Mouse (Mus musculus): Measurements from ENCODE around the gene Gm20388. TPM values are rescaled to one million over a fixed set of nuclear protein-coding genes. Genes with fewer than 3 reads are reported as not detected.

The Gm20388 gene
- polyA plus RNA-seq, 1 experiment, result 10.6 TPM

DNA sequence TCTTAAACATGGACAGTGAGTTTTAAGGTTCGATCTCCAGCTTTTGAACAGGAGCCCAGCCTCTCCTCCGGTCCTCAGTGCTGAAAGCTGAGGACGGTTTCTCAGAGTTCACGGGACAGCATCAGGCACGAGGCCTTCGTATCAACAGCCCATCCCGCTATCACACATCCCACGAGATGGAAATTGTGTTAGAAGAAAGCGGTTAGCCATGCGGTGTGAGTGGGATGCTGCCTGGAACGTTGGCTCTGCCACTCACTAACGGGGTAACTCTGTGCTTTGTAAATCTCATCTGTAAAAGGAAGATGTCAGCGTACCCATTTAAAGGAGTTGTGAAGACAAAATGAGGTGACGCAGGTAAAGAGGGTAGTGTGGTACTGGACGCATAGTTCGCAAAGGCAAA, 3796.5 kb downstream of the Gm20388 start:
- 90% methylated on average over 16 of the region's 16 CpGs for WGBS
- no peak overlapping the region for H3K4me3 ChIP-seq (replicated peaks; ENCODE audit: control insufficient read depth, low read depth, low read length)
- no peak overlapping the region for H3K27ac ChIP-seq (ENCODE audit: control insufficient read depth, insufficient read depth, low read depth, low read length, poor library complexity)
- no peaks in the 10 kb centered on the region for H3K4me1 ChIP-seq (ENCODE audit: control insufficient read depth, insufficient read depth, low read length)
- no peak for TF ChIP-seq CTCF (IDR thresholded peaks at IDR 0.05; ENCODE audit: control insufficient read depth, insufficient read depth, low read length)
- no peak for TF ChIP-seq POLR2A (IDR thresholded peaks at IDR 0.05; ENCODE audit: borderline replicate concordance, control insufficient read depth, low read depth, low read length)

DNA sequence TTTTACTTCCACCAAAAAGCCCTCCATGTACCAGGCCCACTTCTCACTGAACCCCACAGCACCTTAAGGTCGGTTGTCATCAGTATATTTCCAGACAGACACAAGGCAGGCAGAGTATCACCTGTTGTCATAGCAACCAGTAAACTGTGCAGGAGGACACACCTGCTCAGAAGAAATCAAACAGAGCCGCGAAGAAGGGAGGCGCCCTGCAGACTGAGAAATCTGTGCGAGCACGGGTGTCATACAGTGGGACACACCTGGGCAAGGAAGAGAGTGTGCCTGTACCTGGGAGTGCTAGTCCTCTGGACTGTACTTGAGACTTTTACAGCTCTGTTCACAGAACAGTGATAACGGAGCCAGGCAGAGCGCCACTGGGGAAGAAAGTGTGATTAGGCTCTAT, 3798.1 kb downstream of the Gm20388 start:
- WGBS, result 81% methylated on average over 8 of the region's 8 CpGs
- H3K4me1 ChIP-seq (ENCODE audit: control insufficient read depth, insufficient read depth, low read length), result no peaks in the 10 kb centered on the region
- no peak overlapping the region for H3K27ac ChIP-seq (ENCODE audit: control insufficient read depth, insufficient read depth, low read depth, low read length, poor library complexity)
- no peak for TF ChIP-seq POLR2A (IDR thresholded peaks at IDR 0.05; ENCODE audit: borderline replicate concordance, control insufficient read depth, low read depth, low read length)
- TF ChIP-seq CTCF (IDR thresholded peaks at IDR 0.05; ENCODE audit: control insufficient read depth, insufficient read depth, low read length), result no peak
- H3K4me3 ChIP-seq (replicated peaks; ENCODE audit: control insufficient read depth, low read depth, low read length), result no peak overlapping the region

GRCm38 (mm10) chr8:123710335-123710734, 3799.7 kb downstream of the Gm20388 start:
- no peak for TF ChIP-seq POLR2A (IDR thresholded peaks at IDR 0.05; ENCODE audit: borderline replicate concordance, control insufficient read depth, low read depth, low read length)
- no peak for TF ChIP-seq CTCF (IDR thresholded peaks at IDR 0.05; ENCODE audit: control insufficient read depth, insufficient read depth, low read length)
- no peaks in the 10 kb centered on the region for H3K4me1 ChIP-seq (ENCODE audit: control insufficient read depth, insufficient read depth, low read length)
- WGBS, result 75% methylated on average over 5 of the region's 5 CpGs
- no peak overlapping the region for H3K27ac ChIP-seq (ENCODE audit: control insufficient read depth, insufficient read depth, low read depth, low read length, poor library complexity)
- no peak overlapping the region for H3K4me3 ChIP-seq (replicated peaks; ENCODE audit: control insufficient read depth, low read depth, low read length)

DNA sequence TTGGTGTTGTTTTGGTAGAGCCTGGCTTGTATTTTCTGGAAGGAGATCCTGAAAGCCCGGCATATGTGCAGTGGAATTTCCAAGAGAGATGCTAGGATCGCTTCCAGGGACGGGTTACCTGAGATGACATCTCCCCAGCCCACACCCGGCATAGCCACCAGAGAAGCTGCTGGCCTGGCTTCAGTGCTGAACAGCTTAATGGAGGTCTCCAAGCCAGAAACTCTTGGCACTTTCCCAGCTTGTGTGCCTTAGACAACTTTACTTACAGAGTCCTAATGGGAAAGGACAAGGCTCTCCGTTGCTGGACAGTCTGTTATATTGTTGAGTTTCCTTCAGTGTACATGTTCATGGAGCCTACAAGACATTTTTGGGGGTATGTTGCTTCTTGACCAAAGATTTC, 3803.8 kb downstream of the Gm20388 start:
- 87% methylated on average over 5 of the region's 5 CpGs for WGBS
- TF ChIP-seq CTCF (IDR thresholded peaks at IDR 0.05; ENCODE audit: control insufficient read depth, insufficient read depth, low read length) (no peak), POLR2A (IDR thresholded peaks at IDR 0.05; ENCODE audit: borderline replicate concordance, control insufficient read depth, low read depth, low read length) (no peak)
- no peaks in the 10 kb centered on the region for H3K4me1 ChIP-seq (ENCODE audit: control insufficient read depth, insufficient read depth, low read length)

GRCm38 (mm10) chr8:123715916-123716592, 3805.4 kb downstream of the Gm20388 start:
- Histone ChIP-seq H3K4me1 (ENCODE audit: control insufficient read depth, insufficient read depth, low read length) (no peaks in the 10 kb centered on the region), H3K27ac (ENCODE audit: control insufficient read depth, insufficient read depth, low read depth, low read length, poor library complexity) (no peak overlapping the region), H3K4me3 (replicated peaks; ENCODE audit: control insufficient read depth, low read depth, low read length) (no peak overlapping the region)
- 74% methylated on average over 13 of the region's 13 CpGs for WGBS
- TF ChIP-seq POLR2A (IDR thresholded peaks at IDR 0.05; ENCODE audit: borderline replicate concordance, control insufficient read depth, low read depth, low read length) (no peak), CTCF (IDR thresholded peaks at IDR 0.05; ENCODE audit: control insufficient read depth, insufficient read depth, low read length) (no peak)

More for the DNA sequence above, 3803.8 kb downstream of the Gm20388 start:
- Histone ChIP-seq H3K4me3 (replicated peaks; ENCODE audit: control insufficient read depth, low read depth, low read length) (no peak overlapping the region), H3K27ac (ENCODE audit: control insufficient read depth, insufficient read depth, low read depth, low read length, poor library complexity) (no peak overlapping the region)

GRCm38 (mm10) chr8:123717104-123717503, 3806.5 kb downstream of the Gm20388 start:
- no peak overlapping the region for H3K27ac ChIP-seq (ENCODE audit: control insufficient read depth, insufficient read depth, low read depth, low read length, poor library complexity)
- H3K4me3 ChIP-seq (replicated peaks; ENCODE audit: control insufficient read depth, low read depth, low read length), result no peak overlapping the region
- no peaks in the 10 kb centered on the region for H3K4me1 ChIP-seq (ENCODE audit: control insufficient read depth, insufficient read depth, low read length)
- 72% methylated on average over 2 of the region's 2 CpGs for WGBS
- TF ChIP-seq POLR2A (IDR thresholded peaks at IDR 0.05; ENCODE audit: borderline replicate concordance, control insufficient read depth, low read depth, low read length), result no peak
- no peak for TF ChIP-seq CTCF (IDR thresholded peaks at IDR 0.05; ENCODE audit: control insufficient read depth, insufficient read depth, low read length)

- H3K4me1 ChIP-seq (ENCODE audit: control insufficient read depth, insufficient read depth, low read length), result no peaks in the 10 kb centered on the region
- TF ChIP-seq CTCF (IDR thresholded peaks at IDR 0.05; ENCODE audit: control insufficient read depth, insufficient read depth, low read length) (no peak), POLR2A (IDR thresholded peaks at IDR 0.05; ENCODE audit: borderline replicate concordance, control insufficient read depth, low read depth, low read length) (no peak)
- no peak overlapping the region for H3K4me3 ChIP-seq (replicated peaks; ENCODE audit: control insufficient read depth, low read depth, low read length)
- WGBS, result 82% methylated on average over 15 of the region's 15 CpGs
- no peak overlapping the region for H3K27ac ChIP-seq (ENCODE audit: control insufficient read depth, insufficient read depth, low read depth, low read length, poor library complexity)
Measured at GRCm38 (mm10) chr8:123717516-123718490, 3807.2 kb downstream of the Gm20388 start.

- TF ChIP-seq CTCF (IDR thresholded peaks at IDR 0.05; ENCODE audit: control insufficient read depth, insufficient read depth, low read length) (no peak), POLR2A (IDR thresholded peaks at IDR 0.05; ENCODE audit: borderline replicate concordance, control insufficient read depth, low read depth, low read length) (no peak)
- Histone ChIP-seq H3K4me1 (ENCODE audit: control insufficient read depth, insufficient read depth, low read length) (no peaks in the 10 kb centered on the region), H3K27ac (ENCODE audit: control insufficient read depth, insufficient read depth, low read depth, low read length, poor library complexity) (no peak overlapping the region), H3K4me3 (replicated peaks; ENCODE audit: control insufficient read depth, low read depth, low read length) (no peak overlapping the region)
- WGBS, result 88% methylated on average over 2 of the region's 2 CpGs
Measured at GRCm38 (mm10) chr8:123718752-123719151, 3808.1 kb downstream of the Gm20388 start.

Data from bone marrow, adult 2 months (tissue).